Mouse (Mus musculus) mouse trophoblast stem cell (cell line): ENCODE measurements around the gene Zfr.
"Not testable (repeated sequence)": the region's sequence is repeated elsewhere in the genome, so short reads cannot be mapped to it uniquely, and the experiment has no call there.

Source experiments
- in situ Hi-C, 2 experiments: fragments of 300-500 bp; cut with MseI, MboI; formaldehyde crosslinking; loops; 2 replicates in 1 of 2; 3 replicates in 1 of 2; pipeline ENCODE4 v1.15.1; 2025

Gene Zfr

DNA sequence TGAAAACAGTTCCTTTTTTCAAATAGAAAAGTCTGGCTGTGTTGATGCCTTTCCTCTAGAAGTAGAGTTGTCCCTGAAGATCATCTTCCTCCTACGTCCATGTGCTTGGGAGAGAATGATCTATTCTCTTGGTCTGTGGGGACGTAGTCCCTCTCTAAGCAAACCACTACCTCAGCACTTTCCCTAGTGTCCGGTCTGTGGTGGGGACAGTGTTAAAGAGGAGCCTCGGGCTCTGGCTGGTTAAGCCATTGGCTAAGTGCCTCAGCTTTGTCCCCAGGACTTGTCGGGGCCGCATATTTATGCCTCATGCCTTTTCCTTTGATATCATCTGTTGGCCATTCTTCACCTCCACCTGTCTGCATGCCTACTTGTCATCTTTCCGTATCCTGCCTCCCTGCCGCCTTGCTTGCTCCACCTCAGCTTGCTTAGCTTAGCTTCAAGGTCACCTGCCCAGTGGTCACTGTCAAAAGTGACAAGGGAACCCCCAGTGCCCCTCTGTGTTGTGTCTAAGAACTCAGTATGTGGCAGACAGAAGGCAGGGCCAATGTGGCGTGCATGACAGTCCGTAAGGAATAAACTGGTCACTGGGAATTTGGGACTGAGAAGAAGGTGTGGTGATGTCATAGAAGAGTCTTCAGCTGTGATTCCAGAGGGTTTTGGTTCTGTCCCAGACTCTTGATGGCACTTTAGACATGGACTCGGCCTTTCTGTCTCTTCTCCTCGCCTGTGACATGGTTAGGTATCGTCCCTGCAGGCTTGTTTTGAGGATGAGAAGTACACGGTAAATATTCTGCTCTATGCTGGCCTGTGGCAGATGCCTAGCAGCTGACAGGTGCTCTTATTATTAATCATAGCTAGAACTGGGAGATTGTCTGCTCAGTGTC is 97.1 kb downstream of the Zfr start:
- in situ Hi-C loops = no loop called here

GRCm38 (mm10) chr15:12215415-12215718 is 97.7 kb downstream of the Zfr start:
- in situ Hi-C loops = no loop called here

- in situ Hi-C loops = no loop called here
Observed at GRCm38 (mm10) chr15:12216119-12216518, 98.5 kb downstream of the Zfr start.

GRCm38 (mm10) chr15:12216798-12217197 is 99.2 kb downstream of the Zfr start:
- in situ Hi-C loops = no loop called here

GRCm38 (mm10) chr15:12217332-12217731 is 99.7 kb downstream of the Zfr start:
- in situ Hi-C loops = not testable (repeated sequence)

DNA sequence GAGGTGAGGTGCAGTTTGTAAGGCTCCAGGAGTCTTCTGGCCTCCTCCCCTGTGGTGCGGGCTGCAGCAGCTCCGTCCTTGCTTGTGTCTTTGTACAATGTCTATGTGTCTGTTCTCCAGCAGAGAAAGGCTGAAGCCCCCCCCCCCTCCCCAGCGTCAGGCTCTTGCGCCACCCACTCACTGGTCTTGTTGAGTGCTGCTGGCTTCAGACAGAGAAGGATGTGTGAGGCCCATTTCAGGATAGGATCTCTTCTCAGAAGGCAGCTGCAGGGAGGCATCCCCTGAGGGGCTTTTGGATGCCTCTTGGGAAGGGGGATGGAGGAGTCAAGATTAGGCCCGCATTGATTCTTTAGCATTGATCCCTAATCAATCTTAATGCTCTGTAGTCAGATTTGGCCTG is 100.2 kb downstream of the Zfr start:
- in situ Hi-C loops = no loop called here

DNA sequence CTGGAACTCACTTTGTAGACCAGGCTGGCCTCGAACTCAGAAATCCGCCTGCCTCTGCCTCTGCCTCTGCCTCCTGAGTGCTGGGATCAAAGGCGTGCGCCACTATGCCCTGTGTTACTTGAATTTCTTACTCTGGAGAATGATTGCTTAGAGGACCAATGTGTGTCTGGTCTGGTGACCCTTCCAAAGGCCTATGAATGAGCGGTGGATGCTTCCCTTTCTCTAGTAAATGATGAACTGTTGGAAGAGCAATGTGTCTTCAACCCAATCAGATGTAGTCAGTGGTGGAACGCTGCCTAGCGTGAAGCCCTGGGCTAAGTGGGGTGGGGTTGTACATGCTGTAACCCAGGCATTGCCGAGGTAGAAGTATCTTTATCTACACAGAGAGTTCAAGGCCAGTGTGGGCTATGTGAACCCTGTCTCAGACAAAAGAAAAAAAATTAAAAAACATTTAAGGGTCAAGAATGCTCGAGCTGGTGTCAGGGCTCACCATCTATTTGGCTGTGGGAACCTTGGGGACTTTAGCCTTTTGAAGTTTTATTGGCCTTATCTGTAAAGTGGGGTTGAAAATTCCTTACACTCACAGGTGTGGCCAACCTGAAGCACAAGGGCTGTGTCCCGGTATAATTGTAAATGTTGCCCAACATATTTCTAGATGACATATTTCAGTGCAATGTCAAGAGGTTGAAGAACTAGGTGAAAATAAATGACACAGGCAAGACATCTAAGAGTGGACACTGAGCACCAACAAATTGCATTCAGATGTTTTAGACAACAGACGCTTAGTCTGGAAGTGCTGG is 101.2 kb downstream of the Zfr start:
- in situ Hi-C loops = no loop called here

DNA sequence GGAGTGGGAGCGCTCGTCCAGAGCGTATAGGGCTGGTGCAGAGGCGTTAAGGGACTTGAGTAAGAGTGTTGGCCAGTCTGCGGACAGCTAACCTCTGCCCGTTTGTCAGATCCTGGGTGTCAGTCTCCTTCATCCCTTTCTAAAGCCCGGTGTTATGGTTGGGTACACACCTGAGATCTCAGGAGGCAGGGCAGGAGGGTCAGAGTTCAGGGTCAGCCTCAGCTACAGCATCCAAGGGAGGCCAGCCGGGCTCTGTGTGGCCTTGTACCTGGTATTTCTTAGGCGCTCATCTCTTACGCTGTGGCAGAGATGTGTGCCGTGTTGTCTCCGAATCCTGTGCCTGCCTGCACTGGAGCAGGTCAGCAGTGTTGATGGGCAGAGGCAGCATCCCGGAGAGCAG is 103.5 kb downstream of the Zfr start:
- in situ Hi-C loops = no loop called here

GRCm38 (mm10) chr15:12222564-12223302 is 105.1 kb downstream of the Zfr start:
- in situ Hi-C loops = no loop called here

DNA sequence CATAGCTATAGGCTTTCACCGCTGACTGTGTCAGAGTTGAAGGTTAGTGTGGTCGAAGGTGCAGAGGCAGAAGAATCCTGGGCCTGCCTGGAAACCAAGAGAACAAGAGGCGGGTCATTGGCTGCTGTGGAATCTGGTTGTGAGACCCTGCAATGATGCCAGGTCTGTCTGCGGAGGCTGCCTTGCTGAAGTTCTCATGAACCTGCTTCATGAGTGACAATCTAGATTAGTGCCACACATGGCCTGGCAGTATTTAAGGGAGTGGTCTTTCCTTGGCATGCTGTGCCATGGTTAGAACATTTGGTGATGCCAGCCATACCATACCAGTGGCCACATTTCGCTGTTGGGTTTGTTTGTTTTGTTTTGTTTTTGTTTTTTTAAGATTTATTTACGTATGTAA is 105.8 kb downstream of the Zfr start:
- in situ Hi-C loops = no loop called here

- in situ Hi-C loops = no loop called here
Observed at GRCm38 (mm10) chr15:12224239-12224638, 106.6 kb downstream of the Zfr start.

- in situ Hi-C loops = no loop called here
Observed at GRCm38 (mm10) chr15:12225062-12225461, 107.4 kb downstream of the Zfr start.

GRCm38 (mm10) chr15:12226908-12227307 is 109.3 kb downstream of the Zfr start:
- in situ Hi-C loops = no loop called here

DNA sequence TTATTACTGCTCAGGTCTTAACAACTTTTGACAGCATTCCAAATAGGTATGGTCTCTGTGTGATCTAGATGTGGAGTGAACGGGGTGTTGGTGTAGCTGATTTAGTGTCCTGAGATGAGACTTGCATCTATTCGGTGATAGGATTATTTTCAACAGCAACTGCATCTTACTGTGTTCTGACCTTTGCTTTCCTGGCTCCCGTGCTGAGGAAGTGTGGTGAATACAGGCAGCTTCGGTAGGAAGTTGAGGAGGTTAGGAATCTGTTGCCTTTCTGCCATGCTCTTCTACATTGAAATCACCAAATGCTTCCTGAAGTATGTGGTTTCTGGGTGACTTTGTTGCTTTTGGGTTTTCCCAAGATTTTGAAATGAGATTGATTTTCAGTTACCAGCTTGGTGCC is 109.7 kb downstream of the Zfr start:
- in situ Hi-C loops = no loop called here

- in situ Hi-C loops = no loop called here
Observed at GRCm38 (mm10) chr15:12229603-12230242, 112.1 kb downstream of the Zfr start.

DNA sequence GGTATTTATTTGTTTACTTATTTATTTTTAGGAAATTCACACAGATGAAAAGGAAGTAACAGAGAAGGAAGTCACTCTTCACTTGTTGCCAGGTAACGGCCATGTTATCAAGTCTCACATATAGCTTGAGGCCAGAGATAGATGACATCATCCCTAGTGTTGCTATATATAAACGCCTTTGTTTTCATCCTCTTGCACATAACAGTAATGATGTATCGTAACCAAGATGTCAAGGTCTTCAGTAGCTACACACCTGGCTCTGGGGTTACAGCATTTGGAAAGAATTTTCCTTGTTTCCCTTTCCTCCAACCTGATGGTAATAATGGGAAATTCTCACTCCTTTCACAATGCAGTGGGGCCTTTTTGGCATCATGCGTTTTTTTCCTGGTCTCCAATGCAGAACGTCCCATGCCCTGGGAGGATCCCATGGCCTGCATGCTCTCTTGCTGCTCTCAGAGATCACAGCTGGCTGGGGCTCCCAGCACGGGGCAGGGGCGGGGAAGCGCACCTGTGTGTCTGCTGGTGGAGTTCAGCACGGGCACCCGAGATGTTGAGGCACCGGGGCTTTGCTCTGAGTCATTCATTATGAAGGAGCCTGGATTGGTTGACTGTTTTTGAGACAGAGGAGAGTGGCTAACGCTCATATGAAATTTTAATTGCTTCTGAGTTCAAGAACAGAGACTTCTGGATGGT is 112.8 kb downstream of the Zfr start:
- in situ Hi-C loops = no loop called here

- in situ Hi-C loops = no loop called here
Observed at GRCm38 (mm10) chr15:12231462-12231861, 113.8 kb downstream of the Zfr start.

GRCm38 (mm10) chr15:12232429-12232828 is 114.8 kb downstream of the Zfr start:
- in situ Hi-C loops = no loop called here

- in situ Hi-C loops = no loop called here
Observed at GRCm38 (mm10) chr15:12233021-12233420, 115.4 kb downstream of the Zfr start.
